Mouse (Mus musculus) C2C12 (cell line): ENCODE data around the gene Trim24.

Experiments
- CTCF ChIP-seq: IDR thresholded peaks from one replicate; pipeline ENCODE4 v1.5.1; 2011; ENCODE audit not compliant: control insufficient read depth, insufficient read depth, insufficient read length
- MAX ChIP-seq: IDR thresholded peaks from one replicate; pipeline ENCODE4 v1.6.1; 2011; ENCODE audit warnings: mild to moderate bottlenecking, control low read depth
- MYOD1 ChIP-seq: IDR thresholded peaks from one replicate; pipeline ENCODE4 v1.6.1; 2011; ENCODE audit warnings: low read depth; ENCODE audit not compliant: control insufficient read depth, insufficient read length

DNA sequence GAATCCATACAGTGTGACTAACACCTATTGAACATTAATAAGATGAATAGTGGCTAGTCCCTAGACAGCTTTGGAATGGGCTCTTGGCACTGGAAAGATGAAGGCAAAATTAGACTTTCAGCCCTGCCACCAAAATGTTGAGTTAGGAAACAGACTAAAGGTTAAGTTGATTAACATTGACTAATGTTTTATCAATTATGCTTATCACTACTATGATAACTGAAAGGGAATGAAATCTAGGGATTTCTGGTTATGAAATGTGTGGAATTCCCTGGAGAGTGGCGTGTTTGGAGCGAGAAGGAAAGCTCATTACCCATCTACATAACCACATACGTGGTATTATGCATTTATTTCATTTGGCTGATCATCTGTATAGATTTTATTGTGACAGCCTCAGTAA lies 41.7 kb upstream of the Trim24 start:
- no peak for TF ChIP-seq CTCF
- no peak for TF ChIP-seq MYOD1
- no peak for TF ChIP-seq MAX
